Mouse (Mus musculus) ZHBTc4 (cell line): ENCODE data around the gene Krtap4-16.
"Not testable (repeated sequence)": the region's sequence is repeated elsewhere in the genome, so short reads cannot be mapped to it uniquely, and the experiment has no call there.

Experiments used
- DNase-seq: peaks from one replicate; pipeline ENCODE4 v3.0.0-alpha.2; 2011; ENCODE audit warnings: low read depth, low spot score

Gene Krtap4-16

GRCm38 (mm10) chr11:99851508-99851907 lies at the start of gene Krtap4-16:
Krtap4-16 (minus strand) TSS chr11:99851608.
- no peak for DNase-seq

- not testable (repeated sequence) for DNase-seq
Observed at GRCm38 (mm10) chr11:99878887-99879286, 27.5 kb upstream of the Krtap4-16 start, which contains the start of gene Gm11567. Gm11567 (plus strand) TSS chr11:99879187.

- not testable (repeated sequence) for DNase-seq
Observed at GRCm38 (mm10) chr11:99873089-99873488, 21.7 kb upstream of the Krtap4-16 start, which contains the start of gene Krtap9-1. Krtap9-1 (plus strand) TSS chr11:99873389.

GRCm38 (mm10) chr11:99864176-99864575 lies 12.8 kb upstream of the Krtap4-16 start, which contains the start of gene Gm11559:
Gm11559 (plus strand) TSS chr11:99864476.
- DNase-seq = not testable (repeated sequence)

GRCm38 (mm10) chr11:99858761-99859160 lies 7.4 kb upstream of the Krtap4-16 start:
- DNase-seq = no peak

- no peak for DNase-seq
Observed at GRCm38 (mm10) chr11:99857617-99858016, 6.2 kb upstream of the Krtap4-16 start, which contains the start of gene Gm11568. Gm11568 (plus strand) TSS chr11:99857917.

- peak; percentile 18 for DNase-seq
Observed at GRCm38 (mm10) chr11:99854121-99854520, 2.7 kb upstream of the Krtap4-16 start.

- DNase-seq = no peak
Observed at GRCm38 (mm10) chr11:99846746-99847145, 4.7 kb downstream of the Krtap4-16 start.

- no peak for DNase-seq
Observed at GRCm38 (mm10) chr11:99842185-99842584, 9.2 kb downstream of the Krtap4-16 start.

GRCm38 (mm10) chr11:99837966-99838365 lies 13.4 kb downstream of the Krtap4-16 start, which contains the start of gene 2300003K06Rik:
2300003K06Rik (minus strand) TSS chr11:99838066.
- no peak for DNase-seq

- not testable (repeated sequence) for DNase-seq
Observed at GRCm38 (mm10) chr11:99815566-99815965, 35.8 kb downstream of the Krtap4-16 start, which contains the start of gene Gm11564. Gm11564 (minus strand) TSS chr11:99815666.

GRCm38 (mm10) chr11:99809792-99810191 lies 41.6 kb downstream of the Krtap4-16 start, which contains the start of gene Krtap4-13:
Krtap4-13 (minus strand) TSS chr11:99809892.
- DNase-seq = not testable (repeated sequence)

GRCm38 (mm10) chr11:99804346-99804745 lies 47.1 kb downstream of the Krtap4-16 start, which contains the start of gene Gm11554:
Gm11554 (minus strand) TSS chr11:99804446.
- not testable (repeated sequence) for DNase-seq
